Comparison of ENCODE assay signal across 8 mouse cellular contexts in genomic region chr16:20169471-20170106, GRCm38 (mm10). TPM values are rescaled to one million over a fixed set of nuclear protein-coding genes. Genes with fewer than 3 reads are reported as not detected.
DNase-seq lines count a peak whose midpoint lies in the region; ATAC-seq and TF ChIP-seq lines count a peak whose summit lies in the region.

No protein-coding gene starts in this region.

- no peak for TF ChIP-seq POLR2A in cerebellum, adult 2 months (IDR thresholded peaks at IDR 0.05; ENCODE audit: borderline replicate concordance, insufficient read depth, low read length)

- H3K9ac ChIP-seq in heart, embryonic 11.5 days (ENCODE audit: low read depth, low read length), result no peak overlapping the region

- no peaks in the 10 kb centered on the region for H3K27me3 ChIP-seq in heart, embryonic 11.5 days (ENCODE audit: control insufficient read depth, insufficient read depth, low read length)
- H3K27me3 ChIP-seq in cerebellum, adult 2 months (ENCODE audit: control insufficient read depth, insufficient read depth, low read length), result no peaks in the 10 kb centered on the region

- DNase-seq in gastrocnemius, postnatal 14 days, result peak; percentile 19
- no peak for DNase-seq in gastrocnemius, postnatal 10 days
- DNase-seq in R1 (ENCODE audit: low read depth, low spot score), result peak; percentile 48
- peak; percentile 24 for DNase-seq in lung, postnatal 14 days
- no peak for DNase-seq in cerebellum, adult 2 months
- no peak for DNase-seq in thymus, postnatal 0 days (ENCODE audit: low spot score)
- no peak for DNase-seq in adrenal gland, postnatal 36 days

- H3K9me3 ChIP-seq in heart, embryonic 11.5 days (replicated peaks; ENCODE audit: control insufficient read depth, low read length), result no peaks in the 10 kb centered on the region

- ATAC-seq in heart, embryonic 11.5 days (replicated peaks; ENCODE audit: insufficient number of reproducible peaks, low FRiP score, low TSS enrichment), result peak; percentile 59; the same call in 1 of the 2 replicates

- WGBS in heart, embryonic 11.5 days (ENCODE audit: insufficient replicate concordance), result 71% methylated on average over 3 of the region's 3 CpGs
- WGBS in cerebellum, adult 2 months, result 54% methylated on average over 3 of the region's 3 CpGs

- no peak overlapping the region for H3K4me2 ChIP-seq in heart, embryonic 11.5 days

- no peak for TF ChIP-seq CTCF in cerebellum, adult 2 months (IDR thresholded peaks at IDR 0.05; ENCODE audit: borderline replicate concordance, insufficient read depth, low read depth, low read length)

- intact Hi-C loops in gastrocnemius, postnatal 14 days (cut with DNase I; ENCODE audit: low total_unique reads), result no loop called here

- peaks cover 42% of the 10 kb centered on the region for H3K36me3 ChIP-seq in heart, embryonic 11.5 days (ENCODE audit: control insufficient read depth, insufficient read depth, low read length)

- no peak overlapping the region for H3K4me3 ChIP-seq in heart, embryonic 11.5 days (ENCODE audit: low read depth, low read length)
- H3K4me3 ChIP-seq in cerebellum, adult 2 months (replicated peaks; ENCODE audit: insufficient read depth, low read depth, low read length), result no peak overlapping the region

- H3K4me1 ChIP-seq in heart, embryonic 11.5 days (ENCODE audit: control insufficient read depth, insufficient read depth, low read length), result no peaks in the 10 kb centered on the region; the same call in 1 of the 2 replicates
- no peaks in the 10 kb centered on the region; the same call in 1 of the 2 replicates for H3K4me1 ChIP-seq in cerebellum, adult 2 months (ENCODE audit: control insufficient read depth, insufficient read depth, low read length)

- no peak overlapping the region for H3K27ac ChIP-seq in heart, embryonic 11.5 days (ENCODE audit: low read depth, low read length)
- H3K27ac ChIP-seq in cerebellum, adult 2 months (ENCODE audit: insufficient read depth, low read length), result no peak overlapping the region

RNA-seq across cellular contexts. Expression of gene Yeats2, which starts 28.7 kb away (rescaled TPM):
- 10 to 100 TPM; 12.4 to 12.5 TPM for total RNA-seq in gastrocnemius, postnatal 14 days (2021)
- 10 to 100 TPM; 18.1 to 29.7 TPM for total RNA-seq in gastrocnemius, postnatal 10 days (2021)
- polyA plus RNA-seq in heart, embryonic 11.5 days (2014; fragmentation: Nextera tagmentation; extraction: Ambion mirVana), result 22.3 and 24.7 TPM in 2 replicates
- polyA plus RNA-seq in cerebellum, adult 2 months (2012; rRNA removed), result 27.1 and 32.9 TPM in 2 replicates
- 8.9 and 9.9 TPM in 2 replicates for polyA plus RNA-seq in thymus, postnatal 0 days (2015; fragmentation: Nextera tagmentation; extraction: Ambion mirVana)
- 10 to 100 TPM; 30.5 to 34.6 TPM for total RNA-seq in adrenal gland, postnatal 36 days (2021)

Comparison
In these comparisons a context has a peak if more than half of its experiments do, and no peak if none do; other contexts are left out.
1. DNase-seq: peak in gastrocnemius, postnatal 14 days (single experiment), R1 (single experiment) and lung, postnatal 14 days (single experiment); none in gastrocnemius, postnatal 10 days (single experiment), cerebellum, adult 2 months (0 of 2), thymus, postnatal 0 days (single experiment) and adrenal gland, postnatal 36 days (0 of 2).